Comparison of ENCODE assay signal across 12 mouse cellular contexts in genomic region chr2:165969391-165969790, GRCm38 (mm10). TPM values are rescaled to one million over a fixed set of nuclear protein-coding genes. Genes with fewer than 3 reads are reported as not detected.
DNase-seq lines count a peak whose midpoint lies in the region; ATAC-seq and TF ChIP-seq lines count a peak whose summit lies in the region.
"Had no signal": no experiment of that assay in that cellular context is flagged by ENCODE, and none has a peak within 500 bp of the region (broad histone marks: within the 10 kb centered on the region; RNA-seq: fewer than 3 reads in every experiment).

No protein-coding gene starts in this region.

- no peak for DNase-seq in heart, postnatal 10 days
- DNase-seq in ES-CJ7 (ENCODE audit: low read depth, low spot score) = peak; percentile 98
- DNase-seq in liver, postnatal 0 days = no peak
- no peak for DNase-seq in natural killer cell, adult 2 months (ENCODE audit: low spot score in 2 of 2)
- no peak for DNase-seq in spleen, adult 18-20 months
- DNase-seq in embryo, embryonic 10.5 days (ENCODE audit: low spot score) = no peak
- DNase-seq: cerebellum, postnatal 14 days; lung, adult 2 months; thymus, postnatal 14 days had no signal

- H3K27me3 ChIP-seq in heart, embryonic 16.5 days (ENCODE audit: control insufficient read depth, insufficient read depth, low read length) = no peaks in the 10 kb centered on the region
- H3K27me3 ChIP-seq in embryonic facial prominence, embryonic 12.5 days = no peaks in the 10 kb centered on the region
- H3K27me3 ChIP-seq in liver, postnatal 0 days (ENCODE audit: insufficient read depth, low read length) = no peaks in the 10 kb centered on the region

- H3K36me3 ChIP-seq in heart, embryonic 16.5 days (ENCODE audit: control insufficient read depth, insufficient read depth) = no peaks in the 10 kb centered on the region
- no peaks in the 10 kb centered on the region for H3K36me3 ChIP-seq in embryonic facial prominence, embryonic 12.5 days
- no peaks in the 10 kb centered on the region for H3K36me3 ChIP-seq in liver, postnatal 0 days (replicated peaks; ENCODE audit: insufficient read depth, low read length)

- no peak for TF ChIP-seq CTCF in liver, postnatal 0 days (IDR thresholded peaks at IDR 0.05; ENCODE audit: low read depth)

- ATAC-seq in heart, embryonic 16.5 days (replicated peaks; ENCODE audit: extremely low read depth, insufficient read depth, low FRiP score) = no peak
- no peak for ATAC-seq in embryonic facial prominence, embryonic 12.5 days (ENCODE audit: insufficient number of reproducible peaks, insufficient read depth, low FRiP score, low TSS enrichment)
- ATAC-seq in liver, postnatal 0 days = no peak
- ATAC-seq: inflammation-experienced regulatory T-cells, adult 6 months had no signal

- no peak overlapping the region for H3K9ac ChIP-seq in heart, embryonic 16.5 days (ENCODE audit: low read length)
- H3K9ac ChIP-seq in embryonic facial prominence, embryonic 12.5 days = no peak overlapping the region
- H3K9ac ChIP-seq in liver, postnatal 0 days (replicated peaks) = no peak overlapping the region

- H3K4me1 ChIP-seq in heart, embryonic 16.5 days (ENCODE audit: control insufficient read depth, insufficient read depth, low read length) = peaks cover 18% of the 10 kb centered on the region
- peaks cover 5% of the 10 kb centered on the region; the same call in 1 of the 2 replicates for H3K4me1 ChIP-seq in embryonic facial prominence, embryonic 12.5 days
- H3K4me1 ChIP-seq in liver, postnatal 0 days (ENCODE audit: insufficient read depth) = peaks cover 29% of the 10 kb centered on the region

- H3K9me3 ChIP-seq in heart, embryonic 16.5 days (replicated peaks; ENCODE audit: control insufficient read depth, low read length) = no peaks in the 10 kb centered on the region
- no peaks in the 10 kb centered on the region for H3K9me3 ChIP-seq in embryonic facial prominence, embryonic 12.5 days
- H3K9me3 ChIP-seq in liver, postnatal 0 days (ENCODE audit: low read length) = no peaks in the 10 kb centered on the region

- 38% methylated on average over 8 of the region's 8 CpGs for WGBS in heart, embryonic 16.5 days
- WGBS in embryonic facial prominence, embryonic 12.5 days = 56% methylated on average over 8 of the region's 8 CpGs
- WGBS in liver, postnatal 0 days (ENCODE audit: insufficient replicate concordance) = 27% methylated on average over 8 of the region's 8 CpGs

- H3K4me2 ChIP-seq in heart, embryonic 16.5 days (ENCODE audit: low read depth, low read length) = no peak overlapping the region
- no peak overlapping the region for H3K4me2 ChIP-seq in embryonic facial prominence, embryonic 12.5 days (replicated peaks)
- peak overlapping the region; percentile 39 for H3K4me2 ChIP-seq in liver, postnatal 0 days (ENCODE audit: low read depth, low read length)

- H3K27ac ChIP-seq in heart, embryonic 16.5 days (ENCODE audit: low read length) = 0 out of 2 replicates have a peak overlapping the region, but pooled peaks have one; percentile 37
- 0 out of 2 replicates have a peak overlapping the region, but pooled peaks have one; percentile 38 for H3K27ac ChIP-seq in embryonic facial prominence, embryonic 12.5 days
- H3K27ac ChIP-seq in liver, postnatal 0 days (ENCODE audit: low read depth) = peak overlapping the region; percentile 41

- intact Hi-C loops in heart, postnatal 10 days (cut with DNase I) = no loop called here

- TF ChIP-seq EP300 in liver, postnatal 0 days (IDR thresholded peaks at IDR 0.05; ENCODE audit: low read depth) = no peak

- no peak overlapping the region for H3K4me3 ChIP-seq in heart, embryonic 16.5 days (ENCODE audit: low read length)
- no peak overlapping the region for H3K4me3 ChIP-seq in embryonic facial prominence, embryonic 12.5 days
- H3K4me3 ChIP-seq in liver, postnatal 0 days (ENCODE audit: low read depth, low read length) = no peak overlapping the region

RNA-seq across cellular contexts. Expression of gene Ncoa3, which starts 23.0 kb away (rescaled TPM):
- polyA plus RNA-seq in heart, embryonic 16.5 days (2015; fragmentation: Nextera tagmentation; extraction: Ambion mirVana) = 9.5 and 9.9 TPM in 2 replicates
- total RNA-seq in heart, postnatal 10 days (2021) = 10 to 100 TPM; 27.6 to 28.4 TPM
- 16.6 and 17.4 TPM in 2 replicates for polyA plus RNA-seq in embryonic facial prominence, embryonic 12.5 days (2016; fragmentation: Nextera tagmentation; extraction: Ambion mirVana)
- polyA plus RNA-seq in liver, postnatal 0 days (2015; fragmentation: Nextera tagmentation; extraction: Ambion mirVana) = 3.3 and 3.9 TPM in 2 replicates
